Comparison of ENCODE assay signal across 8 mouse cellular contexts in the genomic region with DNA sequence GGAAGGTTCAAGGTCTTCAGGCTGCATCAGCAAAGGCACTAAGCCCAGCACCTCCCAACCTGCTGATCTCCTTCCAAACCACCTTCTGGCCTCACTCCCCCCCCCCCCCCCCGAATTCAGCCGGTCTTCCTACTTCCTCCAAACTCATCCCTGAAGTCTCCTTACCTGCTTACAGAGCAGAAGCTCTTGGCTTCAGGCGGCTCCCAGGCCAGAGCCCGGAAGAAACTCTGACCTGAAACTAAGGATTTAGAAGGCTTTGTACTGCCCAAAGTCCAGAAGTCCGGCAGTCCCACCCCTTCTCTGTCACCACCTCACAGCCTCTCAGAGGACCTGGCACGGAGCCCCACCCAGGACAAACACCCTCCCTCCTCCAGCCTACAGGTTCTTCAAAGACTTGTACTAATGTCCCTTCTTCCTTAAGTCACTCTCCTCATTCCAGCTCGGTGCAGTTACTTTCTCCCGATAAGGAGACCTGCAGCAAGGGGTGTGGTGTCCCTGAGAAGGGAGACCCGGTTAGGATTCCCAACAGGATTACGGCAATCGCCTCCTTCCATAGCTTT. TPM values are rescaled to one million over a fixed set of nuclear protein-coding genes. Genes with fewer than 3 reads are reported as not detected.
DNase-seq lines count a peak whose midpoint lies in the region; ATAC-seq and TF ChIP-seq lines count a peak whose summit lies in the region.

No protein-coding gene starts in this region.

- no peak overlapping the region for H3K27ac ChIP-seq in forebrain, embryonic 14.5 days (ENCODE audit: low read depth, low read length)
- peak overlapping the region; percentile 95 for H3K27ac ChIP-seq in intestine, postnatal 0 days (ENCODE audit: low read depth, low read length)
- H3K27ac ChIP-seq in liver, postnatal 0 days (ENCODE audit: low read depth): peak overlapping the region; percentile 81

- DNase-seq in embryo, embryonic 11 days: peak; percentile 7
- no peak for DNase-seq in embryo, embryonic 10 days (ENCODE audit: low spot score)
- peak; percentile 77 for DNase-seq in adrenal gland, postnatal 25 days
- DNase-seq in forebrain, embryonic 14.5 days (ENCODE audit: low spot score): no peak
- peak; percentile 67 for DNase-seq in liver, postnatal 0 days
- DNase-seq in splenic B cell, adult 2 months (ENCODE audit: low read depth, low spot score): peak; percentile 17
- no peak for DNase-seq in left cerebral cortex, adult 9 months (ENCODE audit: low spot score in 2 of 2)

- 5% methylated on average over 11 of the region's 11 CpGs for WGBS in forebrain, embryonic 14.5 days
- WGBS in intestine, postnatal 0 days: 1% methylated on average over 10 of the region's 11 CpGs
- 9% methylated on average over 11 of the region's 11 CpGs for WGBS in liver, postnatal 0 days (ENCODE audit: insufficient replicate concordance)

- no peak for TF ChIP-seq EP300 in liver, postnatal 0 days (IDR thresholded peaks at IDR 0.05; ENCODE audit: low read depth)

- peaks cover 39% of the 10 kb centered on the region for H3K36me3 ChIP-seq in forebrain, embryonic 14.5 days (ENCODE audit: control insufficient read depth, insufficient read depth, low read length)
- H3K36me3 ChIP-seq in intestine, postnatal 0 days (ENCODE audit: control insufficient read depth, insufficient read depth): peaks cover 35% of the 10 kb centered on the region
- H3K36me3 ChIP-seq in liver, postnatal 0 days (replicated peaks; ENCODE audit: insufficient read depth, low read length): peaks cover 16% of the 10 kb centered on the region
- H3K36me3 ChIP-seq in splenic B cell, adult 2 months (ENCODE audit: control insufficient read depth, insufficient read depth, low read length, poor library complexity, severe bottlenecking): peaks cover 1% of the 10 kb centered on the region; the same call in 1 of the 2 replicates

- H3K4me3 ChIP-seq in forebrain, embryonic 14.5 days (ENCODE audit: low read depth, low read length): peak overlapping the region; percentile 72
- H3K4me3 ChIP-seq in intestine, postnatal 0 days (ENCODE audit: low read depth, low read length): peak overlapping the region; percentile 92
- H3K4me3 ChIP-seq in liver, postnatal 0 days (ENCODE audit: low read depth, low read length): peak overlapping the region; percentile 98

- no peaks in the 10 kb centered on the region for H3K27me3 ChIP-seq in forebrain, embryonic 14.5 days (replicated peaks; ENCODE audit: control insufficient read depth, insufficient read depth, low read length)
- H3K27me3 ChIP-seq in intestine, postnatal 0 days (replicated peaks; ENCODE audit: control insufficient read depth, insufficient read depth, low read length): no peaks in the 10 kb centered on the region
- no peaks in the 10 kb centered on the region for H3K27me3 ChIP-seq in liver, postnatal 0 days (ENCODE audit: insufficient read depth, low read length)
- no peaks in the 10 kb centered on the region for H3K27me3 ChIP-seq in splenic B cell, adult 2 months (ENCODE audit: control insufficient read depth, insufficient read depth, low read length, poor library complexity, severe bottlenecking)

- peaks cover 15% of the 10 kb centered on the region for H3K4me1 ChIP-seq in forebrain, embryonic 14.5 days (ENCODE audit: control insufficient read depth, insufficient read depth, low read length)
- H3K4me1 ChIP-seq in intestine, postnatal 0 days (replicated peaks; ENCODE audit: control insufficient read depth, insufficient read depth, low read length): peaks cover 5% of the 10 kb centered on the region; the same call in 1 of the 2 replicates
- H3K4me1 ChIP-seq in liver, postnatal 0 days (ENCODE audit: insufficient read depth): peaks cover 25% of the 10 kb centered on the region

- H3K4me2 ChIP-seq in forebrain, embryonic 14.5 days (ENCODE audit: low read length): peak overlapping the region; percentile 79
- H3K4me2 ChIP-seq in intestine, postnatal 0 days (replicated peaks; ENCODE audit: low read depth): peak overlapping the region; percentile 92
- H3K4me2 ChIP-seq in liver, postnatal 0 days (ENCODE audit: low read depth, low read length): peak overlapping the region; percentile 91

- no peak for TF ChIP-seq CTCF in intestine, postnatal 0 days (IDR thresholded peaks at IDR 0.05; ENCODE audit: low read depth)
- no peak for TF ChIP-seq CTCF in liver, postnatal 0 days (IDR thresholded peaks at IDR 0.05; ENCODE audit: low read depth)

- peak overlapping the region; percentile 68 for H3K9ac ChIP-seq in forebrain, embryonic 14.5 days (ENCODE audit: low read length)
- H3K9ac ChIP-seq in intestine, postnatal 0 days (ENCODE audit: low read depth, low read length): peak overlapping the region; percentile 78
- peak overlapping the region; percentile 64 for H3K9ac ChIP-seq in liver, postnatal 0 days (replicated peaks)

- ATAC-seq in forebrain, embryonic 14.5 days: no peak
- ATAC-seq in intestine, postnatal 0 days: peak; percentile 83
- ATAC-seq in liver, postnatal 0 days: peak; percentile 26

- no peaks in the 10 kb centered on the region for H3K9me3 ChIP-seq in forebrain, embryonic 14.5 days (replicated peaks; ENCODE audit: control insufficient read depth, low read length)
- no peaks in the 10 kb centered on the region for H3K9me3 ChIP-seq in intestine, postnatal 0 days (ENCODE audit: control insufficient read depth)
- no peaks in the 10 kb centered on the region for H3K9me3 ChIP-seq in liver, postnatal 0 days (ENCODE audit: low read length)

RNA-seq across cellular contexts. Expression of a gene that starts 0.8 kb away (rescaled TPM):
- total RNA-seq in adrenal gland, postnatal 25 days (2021): 38.4 and 49.7 TPM in 2 replicates
- polyA plus RNA-seq in forebrain, embryonic 14.5 days (2014; fragmentation: Nextera tagmentation; extraction: Ambion mirVana): 34.7 and 38.8 TPM in 2 replicates
- polyA plus RNA-seq in intestine, postnatal 0 days (2015; fragmentation: Nextera tagmentation; extraction: Ambion mirVana): 102 and 107 TPM in 2 replicates
- polyA plus RNA-seq in liver, postnatal 0 days (2015; fragmentation: Nextera tagmentation; extraction: Ambion mirVana): 10.7 and 12.6 TPM in 2 replicates

RNA-seq across cellular contexts. Expression of a gene that starts 1.0 kb away (rescaled TPM):
- 96.4 and 119 TPM in 2 replicates for total RNA-seq in adrenal gland, postnatal 25 days (2021)
- 83.3 and 108 TPM in 2 replicates for polyA plus RNA-seq in forebrain, embryonic 14.5 days (2014; fragmentation: Nextera tagmentation; extraction: Ambion mirVana)
- 138 and 139 TPM in 2 replicates for polyA plus RNA-seq in intestine, postnatal 0 days (2015; fragmentation: Nextera tagmentation; extraction: Ambion mirVana)
- polyA plus RNA-seq in liver, postnatal 0 days (2015; fragmentation: Nextera tagmentation; extraction: Ambion mirVana): 75.2 and 79.3 TPM in 2 replicates

RNA-seq across cellular contexts. Expression of a gene that starts 5.1 kb away (rescaled TPM):
- total RNA-seq in adrenal gland, postnatal 25 days (2021): 41.3 and 51.4 TPM in 2 replicates
- polyA plus RNA-seq in forebrain, embryonic 14.5 days (2014; fragmentation: Nextera tagmentation; extraction: Ambion mirVana): 28.3 and 30.2 TPM in 2 replicates
- polyA plus RNA-seq in intestine, postnatal 0 days (2015; fragmentation: Nextera tagmentation; extraction: Ambion mirVana): 18.0 and 19.2 TPM in 2 replicates
- 5.2 and 6.2 TPM in 2 replicates for polyA plus RNA-seq in liver, postnatal 0 days (2015; fragmentation: Nextera tagmentation; extraction: Ambion mirVana)

RNA-seq across cellular contexts. Expression of a gene that starts 15.7 kb away (rescaled TPM):
- 8.0 and 16.8 TPM in 2 replicates for total RNA-seq in adrenal gland, postnatal 25 days (2021)
- 15.3 and 19.0 TPM in 2 replicates for polyA plus RNA-seq in forebrain, embryonic 14.5 days (2014; fragmentation: Nextera tagmentation; extraction: Ambion mirVana)
- polyA plus RNA-seq in intestine, postnatal 0 days (2015; fragmentation: Nextera tagmentation; extraction: Ambion mirVana): 13.7 and 14.7 TPM in 2 replicates
- 3.0 and 3.5 TPM in 2 replicates for polyA plus RNA-seq in liver, postnatal 0 days (2015; fragmentation: Nextera tagmentation; extraction: Ambion mirVana)

RNA-seq across cellular contexts. Expression of a gene that starts 29.2 kb away (rescaled TPM):
- total RNA-seq in adrenal gland, postnatal 25 days (2021): 26.8 and 33.4 TPM in 2 replicates
- polyA plus RNA-seq in forebrain, embryonic 14.5 days (2014; fragmentation: Nextera tagmentation; extraction: Ambion mirVana): 30.1 and 31.4 TPM in 2 replicates
- 49.0 and 55.6 TPM in 2 replicates for polyA plus RNA-seq in intestine, postnatal 0 days (2015; fragmentation: Nextera tagmentation; extraction: Ambion mirVana)
- polyA plus RNA-seq in liver, postnatal 0 days (2015; fragmentation: Nextera tagmentation; extraction: Ambion mirVana): 28.1 and 28.2 TPM in 2 replicates

Comparison
In these comparisons a context has a peak if more than half of its experiments do, and no peak if none do; other contexts are left out.
1. DNase-seq: peak in embryo, embryonic 11 days (single experiment), adrenal gland, postnatal 25 days (single experiment), liver, postnatal 0 days (single experiment) and splenic B cell, adult 2 months (single experiment); none in embryo, embryonic 10 days (single experiment), forebrain, embryonic 14.5 days (single experiment) and left cerebral cortex, adult 9 months (0 of 2).
2. Peak in every context shown above with its lines, with median percentiles within 50 percentile points of each other: H3K4me2 ChIP-seq, H3K4me3 ChIP-seq and H3K9ac ChIP-seq.